Mouse (Mus musculus) heart, adult 2 months (tissue): Measurements from ENCODE around the gene Galnt11. TPM values are rescaled to one million over a fixed set of nuclear protein-coding genes. Genes with fewer than 3 reads are reported as not detected.
"Not testable (repeated sequence)": the region's sequence is repeated elsewhere in the genome, so short reads cannot be mapped to it uniquely, and the experiment has no call there.

Source experiments
- DNase-seq, 2 experiments: peaks; one replicate each; pipeline ENCODE4 v3.0.0; 2021
- H3K27ac ChIP-seq: fragments of 200-600 bp; 2 replicates; pipeline ENCODE4 v1.8.1; 2022
- H3K27me3 ChIP-seq: fragments of 200-500 bp; 2 replicates; pipeline ENCODE4 v1.6.1; 2012; ENCODE audit warnings: mild to moderate bottlenecking, low read length, inconsistent platforms, mixed read lengths; ENCODE audit not compliant: control insufficient read depth, insufficient read depth
- H3K36me3 ChIP-seq: fragments of 200-500 bp; 2 replicates; pipeline ENCODE4 v1.6.1; 2012; ENCODE audit warnings: low read length, inconsistent platforms; ENCODE audit not compliant: control insufficient read depth, insufficient read depth
- H3K4me1 ChIP-seq: fragments of 200-500 bp; 2 replicates; pipeline ENCODE4 v1.6.1; 2011; ENCODE audit warnings: low read length; ENCODE audit not compliant: control insufficient read depth, insufficient read depth
- H3K4me3 ChIP-seq: fragments of 200-600 bp; 2 replicates; pipeline ENCODE4 v1.8.1; 2022
- H3K79me2 ChIP-seq: fragments of 200-500 bp; replicated peaks from 2 replicates; pipeline ENCODE4 v1.6.1; 2012; ENCODE audit warnings: mild to moderate bottlenecking, inconsistent platforms, low read length, moderate library complexity, mixed read lengths; ENCODE audit not compliant: control insufficient read depth, insufficient read depth
- H3K9ac ChIP-seq: fragments of 200-500 bp; 2 replicates; pipeline ENCODE4 v1.6.1; 2012; ENCODE audit warnings: low read depth, mild to moderate bottlenecking, control low read depth, inconsistent platforms, low read length, mixed read lengths
- CTCF ChIP-seq: fragments of 200-600 bp; IDR thresholded peaks from 2 replicates; pipeline ENCODE4 v1.8.1; 2022; ENCODE audit warnings: antibody characterized with exemption, mild to moderate bottlenecking, moderate library complexity
- EP300 ChIP-seq: fragments of 200-500 bp; IDR thresholded peaks from 2 replicates; pipeline ENCODE4 v1.6.1; 2011; ENCODE audit warnings: low read depth, low read length, control low read depth; ENCODE audit not compliant: insufficient read depth
- POLR2A ChIP-seq: fragments of 200-500 bp; IDR thresholded peaks from 2 replicates; pipeline ENCODE4 v1.6.1; 2011; ENCODE audit warnings: mild to moderate bottlenecking, low read depth, low read length, control low read depth; ENCODE audit not compliant: insufficient read depth
- WGBS: fragments of 180-500 bp; shearing (Covaris S2); methylation state at CpG from one replicate; pipeline ENCODE4 v1.1.7; 2018; 5-methylcytosine and 5-hydroxymethylcytosine counted together
- intact Hi-C: fragments of 180-260 bp; cut with DNase I; formaldehyde crosslinking; loops from one replicate; pipeline ENCODE4 v1.15.1; 2025
- long read RNA-seq: library from polyadenylated mRNA; stranded (forward); transcript quantifications from one replicate; pipeline ENCODE4 v2.0.0, GENCODE M21; 2021
- polyA plus RNA-seq: library from polyadenylated mRNA; depleted of rRNA; stranded (reverse); fragments of >200 nt; gene quantifications from 2 replicates; pipeline ENCODE4 v1.2.3, GENCODE M21; 2012; rRNA removed
- total RNA-seq, 2 experiments: library from RNA; stranded (reverse); gene quantifications; 2 replicates each; pipeline ENCODE4 v1.2.3; 2021

The Galnt11 gene
- 10 to 100 TPM; 19.9 to 21.1 TPM for total RNA-seq
- 14.2 and 28.9 TPM in 2 replicates for polyA plus RNA-seq
- long read RNA-seq, transcript Galnt11-201 (12 exons, 2,552 nt): major isoform, 32 of 41 reads
- long read RNA-seq, partial matches to known transcripts: 1 of 41 reads
- long read RNA-seq, other reads (novel, unspliced or antisense): 8 of 41 reads

- no peaks in the 10 kb centered on the region for H3K27me3 ChIP-seq
- peak within 1 kb of the TSS; percentile 72 for H3K27ac ChIP-seq
- whole genome bisulfite sequencing: 68% methylated on average over 3 of the region's 3 CpGs
- peak within 1 kb of the TSS; percentile 51 for H3K4me3 ChIP-seq
- no peak for DNase-seq
- H3K4me1 ChIP-seq: no peaks in the 10 kb centered on the region
- H3K36me3 ChIP-seq: peaks cover 5% of the 10 kb centered on the region
- peak within 1 kb of the TSS; percentile 87 for H3K9ac ChIP-seq
- peaks cover 3% of the 10 kb centered on the region; the same call in 1 of the 2 replicates for H3K79me2 ChIP-seq
- intact Hi-C loops: no loop called here
- TF ChIP-seq EP300: no peak
- TF ChIP-seq POLR2A: no peak
- TF ChIP-seq CTCF: no peak
Observed at GRCm38 (mm10) chr5:25221604-25222003, at the start of gene Galnt11. TSS of gene Galnt11 (plus strand) at chr5:25221904.

- H3K27ac ChIP-seq, DNase-seq, H3K27me3 ChIP-seq, H3K9ac ChIP-seq, H3K36me3 ChIP-seq, intact Hi-C loops, H3K4me3 ChIP-seq, H3K79me2 ChIP-seq, H3K4me1 ChIP-seq: not testable (repeated sequence)
- WGBS: 93% methylated on average over 5 of the region's 5 CpGs
Observed at GRCm38 (mm10) chr5:25177937-25178336, 43.8 kb upstream of the Galnt11 start.

- H3K4me1 ChIP-seq, H3K79me2 ChIP-seq, H3K27ac ChIP-seq, intact Hi-C loops, DNase-seq, H3K9ac ChIP-seq, H3K36me3 ChIP-seq, H3K4me3 ChIP-seq, H3K27me3 ChIP-seq: not testable (repeated sequence)
- 92% methylated on average over 4 of the region's 4 CpGs for WGBS
Observed at GRCm38 (mm10) chr5:25178543-25178942, 43.2 kb upstream of the Galnt11 start.

- WGBS: 93% methylated on average over 4 of the region's 4 CpGs
- no peak for DNase-seq
- H3K9ac ChIP-seq: no peak overlapping the region
- no peaks in the 10 kb centered on the region for H3K79me2 ChIP-seq
- no peaks in the 10 kb centered on the region for H3K27me3 ChIP-seq
- H3K4me1 ChIP-seq: no peaks in the 10 kb centered on the region
- intact Hi-C loops: no loop called here
- TF ChIP-seq EP300 (no peak), CTCF (no peak), POLR2A (no peak)
- no peaks in the 10 kb centered on the region for H3K36me3 ChIP-seq
- H3K4me3 ChIP-seq: no peak overlapping the region
- no peak overlapping the region for H3K27ac ChIP-seq
Observed at GRCm38 (mm10) chr5:25179284-25179683, 42.4 kb upstream of the Galnt11 start.

GRCm38 (mm10) chr5:25179936-25180488 is 41.7 kb upstream of the Galnt11 start:
- intact Hi-C loops: no loop called here
- DNase-seq: no peak

GRCm38 (mm10) chr5:25181004-25181531 is 40.6 kb upstream of the Galnt11 start, which contains the start of gene Galntl5:
TSS of gene Galntl5 (plus strand) at chr5:25181460.
- 75% methylated on average over 1 of the region's 1 CpGs for WGBS

More at GRCm38 (mm10) chr5:25179936-25180488, 41.7 kb upstream of the Galnt11 start:
- no peak for TF ChIP-seq EP300
- WGBS: 95% methylated on average over 3 of the region's 3 CpGs
- H3K36me3 ChIP-seq: no peaks in the 10 kb centered on the region
- H3K9ac ChIP-seq: no peak overlapping the region
- H3K27me3 ChIP-seq: no peaks in the 10 kb centered on the region
- H3K4me1 ChIP-seq: no peaks in the 10 kb centered on the region
- no peak overlapping the region for H3K4me3 ChIP-seq
- no peaks in the 10 kb centered on the region for H3K79me2 ChIP-seq
- H3K27ac ChIP-seq: no peak overlapping the region

More at GRCm38 (mm10) chr5:25181004-25181531, 40.6 kb upstream of the Galnt11 start, which contains the start of gene Galntl5:
- DNase-seq: peak in 1 of 2 experiments; percentile 2
- TF ChIP-seq POLR2A (no peak), EP300 (no peak), CTCF (no peak)
- Histone ChIP-seq H3K79me2 (no peaks in the 10 kb centered on the region), H3K4me1 (no peaks in the 10 kb centered on the region), H3K27ac (no peak within 1 kb of the TSS), H3K9ac (no peak within 1 kb of the TSS), H3K4me3 (no peak within 1 kb of the TSS), H3K27me3 (no peaks in the 10 kb centered on the region), H3K36me3 (no peaks in the 10 kb centered on the region)
- intact Hi-C loops: no loop called here
